Mouse (Mus musculus) lung, postnatal 25 days (tissue): Measurements from ENCODE around the gene Gabrg1.

Experiments used
- DNase-seq: peaks from one replicate; pipeline ENCODE4 v3.0.0; 2022; ENCODE audit warnings: low spot score

Gene Gabrg1

GRCm38 (mm10) chr5:70842192-70843095, at the start of gene Gabrg1:
Gene Gabrg1 (minus strand): TSS chr5:70842617.
- DNase-seq: no peak

- no peak for DNase-seq
Measured at GRCm38 (mm10) chr5:70884026-70884425, 41.6 kb upstream of the Gabrg1 start.

- no peak for DNase-seq
Measured at GRCm38 (mm10) chr5:70870081-70870480, 27.7 kb upstream of the Gabrg1 start.

- DNase-seq: no peak
Measured at GRCm38 (mm10) chr5:70843096-70843734, 798 bp upstream of the Gabrg1 start.

GRCm38 (mm10) chr5:70818681-70819080, 23.7 kb downstream of the Gabrg1 start:
- no peak for DNase-seq

- no peak for DNase-seq
Measured at GRCm38 (mm10) chr5:70736156-70736555, 106.3 kb downstream of the Gabrg1 start.

- no peak for DNase-seq
Measured at GRCm38 (mm10) chr5:70704361-70704760, 138.1 kb downstream of the Gabrg1 start.
